Mouse (Mus musculus) urinary bladder, postnatal 0 days (tissue): ENCODE data around the gene Krt25. TPM values are rescaled to one million over a fixed set of nuclear protein-coding genes. Genes with fewer than 3 reads are reported as not detected.

Experiments used
- polyA plus RNA-seq: library from polyadenylated mRNA; unstranded; fragments of >200 nt; fragmentation: Nextera tagmentation; extraction: Ambion mirVana; gene quantifications from 2 replicates; pipeline ENCODE4 v1.2.1, GENCODE M21; 2015

Gene Krt25
- 0.12 TPM in 1 of 2 replicates, not detected in the other for polyA plus RNA-seq

GRCm38 (mm10) chr11:99322851-99323250 lies at the start of gene Krt25:
Gene Krt25 (minus strand): TSS chr11:99322951.

GRCm38 (mm10) chr11:99351004-99351403 lies 28.3 kb upstream of the Krt25 start, which contains the start of gene Krt27:
Gene Krt27 (minus strand): TSS chr11:99351104.

DNA sequence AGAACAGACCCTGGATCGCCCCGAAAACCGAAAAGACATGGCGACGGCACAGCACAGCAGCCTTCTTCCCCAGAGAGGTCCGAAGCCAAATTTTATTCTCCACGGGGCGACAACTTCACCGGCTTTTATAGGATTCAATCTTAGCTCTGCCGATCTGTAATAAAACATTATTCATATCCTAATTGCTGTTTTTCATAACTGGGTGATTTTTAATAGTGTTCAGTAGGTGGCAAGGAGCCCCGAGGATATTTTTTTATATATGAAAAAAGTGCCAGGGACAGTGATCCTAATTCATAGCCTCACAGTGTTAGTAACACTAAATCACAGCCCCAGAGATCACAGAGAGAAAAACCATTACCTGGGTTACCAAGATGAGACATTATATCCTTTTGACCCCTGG lies 15.1 kb upstream of the Krt25 start, which contains the start of gene Krt26:
Krt26 (minus strand) TSS at position 101 of the 400 bp plus-strand sequence.

GRCm38 (mm10) chr11:99284833-99285312 lies 37.9 kb downstream of the Krt25 start, which contains the start of gene Krt24:
Gene Krt24 (minus strand): TSS chr11:99285262.

Other genes starting within 250 kb of the Krt25 start
- 2.7 and 3.1 TPM in 2 replicates for gene Tns4, start 233.6 kb downstream of the Krt25 start, polyA plus RNA-seq
- 0.06 and 0.07 TPM in 2 replicates for gene Ccr7, start 167.9 kb downstream of the Krt25 start, polyA plus RNA-seq
- gene Smarce1, start 91.9 kb downstream of the Krt25 start, polyA plus RNA-seq: 91.4 and 104 TPM in 2 replicates
- gene Krt222, start 78.9 kb downstream of the Krt25 start, polyA plus RNA-seq: 0.16 and 0.21 TPM in 2 replicates
- gene Krt24, start 37.7 kb downstream of the Krt25 start, polyA plus RNA-seq: not detected in 2 replicates
- gene Krt26, start 15.0 kb upstream of the Krt25 start, polyA plus RNA-seq: not detected in 2 replicates
- not detected in 2 replicates for gene Krt27, start 28.2 kb upstream of the Krt25 start, polyA plus RNA-seq
- gene Krt28, start 52.0 kb upstream of the Krt25 start, polyA plus RNA-seq: 0.10 TPM in 1 of 2 replicates, not detected in the other
- 13.5 and 14.5 TPM in 2 replicates for gene Krt10, start 66.4 kb upstream of the Krt25 start, polyA plus RNA-seq
- not detected in 2 replicates for gene Krt12, start 99.3 kb upstream of the Krt25 start, polyA plus RNA-seq
- 71.7 and 82.2 TPM in 2 replicates for gene Krt20, start 115.2 kb upstream of the Krt25 start, polyA plus RNA-seq
- gene Krt23, start 170.2 kb upstream of the Krt25 start, polyA plus RNA-seq: 2.6 and 3.4 TPM in 2 replicates
- gene Krt39, start 198.4 kb upstream of the Krt25 start, polyA plus RNA-seq: not detected in 2 replicates
- not detected in 2 replicates for gene Krt40, start 220.2 kb upstream of the Krt25 start, polyA plus RNA-seq
- not detected in 2 replicates for gene Krtap3-3, start 227.9 kb upstream of the Krt25 start, polyA plus RNA-seq
- gene Krtap3-2, start 233.9 kb upstream of the Krt25 start, polyA plus RNA-seq: not detected in 2 replicates
- not detected in 2 replicates for gene Gm11939, start 236.5 kb upstream of the Krt25 start, polyA plus RNA-seq
- not detected in 2 replicates for gene Krtap3-1, start 243.7 kb upstream of the Krt25 start, polyA plus RNA-seq